Mouse (Mus musculus) mesoderm, embryonic 11.5 days (tissue): Measurements from ENCODE around the gene Prune1.

Experiments used
- DNase-seq: peaks from one replicate; pipeline ENCODE4 v3.0.0-alpha.2; 2012; ENCODE audit warnings: low read depth, low spot score

Prune1 gene

DNA sequence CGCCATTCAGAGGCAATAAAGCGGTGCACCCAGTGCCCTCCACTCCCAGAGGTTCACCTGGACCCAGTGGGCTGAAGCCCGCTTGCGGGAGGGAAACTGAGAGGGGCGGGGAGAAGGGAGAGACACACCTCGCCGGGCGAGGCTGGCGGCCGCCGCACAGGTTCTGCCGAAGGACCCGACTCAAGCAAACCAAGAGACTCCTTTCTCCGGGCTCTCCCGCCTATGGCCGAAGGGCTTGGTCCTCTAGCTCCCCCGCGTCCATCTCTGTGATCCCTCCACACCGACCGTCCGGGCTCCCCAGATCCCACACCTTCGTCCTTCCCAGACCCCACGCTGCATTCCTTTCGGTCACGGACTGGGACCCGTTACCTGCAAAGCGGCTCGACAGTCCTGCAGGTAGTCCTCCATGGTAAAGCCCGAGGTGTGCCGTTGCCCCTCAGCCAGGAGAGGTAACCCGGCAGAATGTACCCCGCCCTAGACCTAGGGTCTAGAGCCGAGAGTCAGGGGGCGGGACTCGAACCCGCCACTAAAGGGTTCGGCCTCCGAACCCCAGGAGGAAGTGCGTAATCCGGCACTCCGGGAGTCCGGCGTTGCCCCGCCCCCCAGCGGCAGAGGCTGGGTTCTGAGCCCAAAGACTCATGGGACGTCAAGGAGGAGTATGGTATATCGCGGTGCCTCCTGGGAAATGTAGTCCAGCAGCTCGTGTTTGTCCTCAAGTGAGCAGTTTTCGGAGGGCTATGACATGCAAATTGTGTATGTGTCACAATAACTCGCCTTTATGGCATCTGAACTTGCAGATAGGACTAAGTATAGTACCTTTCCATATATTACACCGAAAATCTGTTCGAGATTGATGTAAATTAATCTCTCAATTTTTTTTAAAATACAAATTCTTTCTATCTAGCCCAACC is at the start of gene Prune1, which contains the start of gene Mindy1:
Gene Prune1, minus strand, starts transcription at position 861 of the 911 bp plus-strand sequence.
Gene Mindy1, plus strand, starts transcription at position 130 of the 911 bp plus-strand sequence.
- DNase-seq = peak; percentile 99

DNA sequence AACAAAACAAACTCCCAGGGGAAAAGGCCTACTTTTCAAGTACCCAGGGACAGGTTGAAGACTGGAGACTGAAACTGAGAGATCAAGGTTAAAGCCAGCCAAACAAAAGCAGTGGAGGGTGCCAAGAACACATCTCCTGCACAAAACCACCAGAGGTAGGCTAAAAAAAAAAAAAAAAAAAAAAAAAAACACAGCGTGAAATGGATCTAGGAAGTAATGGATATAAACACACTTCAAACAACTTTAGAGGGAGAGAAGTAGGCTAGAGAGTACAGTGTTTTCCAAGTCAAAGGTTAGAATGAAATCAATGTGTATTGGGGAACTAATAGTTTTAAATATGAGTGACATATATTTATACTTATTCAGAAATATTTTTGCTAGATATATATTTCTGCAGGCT is 49.7 kb upstream of the Prune1 start:
- no peak for DNase-seq

DNA sequence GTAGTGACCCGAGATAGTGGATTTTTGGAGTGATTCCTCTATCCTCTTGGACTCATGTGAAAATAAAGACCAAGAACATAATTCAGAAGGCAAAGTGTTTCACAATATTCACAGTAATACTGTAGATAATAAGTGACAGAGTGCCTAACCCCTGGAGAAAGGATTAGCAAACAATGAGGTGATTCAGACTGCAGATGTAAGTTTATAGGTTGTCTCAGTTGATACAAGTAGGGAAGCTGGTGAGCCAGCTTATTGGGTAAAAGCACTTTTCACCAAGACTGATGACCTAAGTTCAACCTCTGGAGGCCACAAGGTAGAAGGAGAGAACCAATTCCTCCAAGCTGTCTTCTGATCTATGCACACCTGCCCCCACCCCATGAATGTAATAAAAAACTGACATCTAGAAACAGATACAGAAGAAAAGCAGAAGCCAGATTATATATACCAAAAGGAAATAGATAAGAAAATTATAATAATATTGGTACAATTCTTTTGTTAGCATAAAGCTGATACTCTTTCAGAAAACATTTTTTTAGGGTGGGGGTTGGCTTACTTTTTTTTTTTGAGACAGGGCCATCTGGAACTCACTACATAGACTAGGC is 47.0 kb upstream of the Prune1 start:
- DNase-seq = no peak

DNA sequence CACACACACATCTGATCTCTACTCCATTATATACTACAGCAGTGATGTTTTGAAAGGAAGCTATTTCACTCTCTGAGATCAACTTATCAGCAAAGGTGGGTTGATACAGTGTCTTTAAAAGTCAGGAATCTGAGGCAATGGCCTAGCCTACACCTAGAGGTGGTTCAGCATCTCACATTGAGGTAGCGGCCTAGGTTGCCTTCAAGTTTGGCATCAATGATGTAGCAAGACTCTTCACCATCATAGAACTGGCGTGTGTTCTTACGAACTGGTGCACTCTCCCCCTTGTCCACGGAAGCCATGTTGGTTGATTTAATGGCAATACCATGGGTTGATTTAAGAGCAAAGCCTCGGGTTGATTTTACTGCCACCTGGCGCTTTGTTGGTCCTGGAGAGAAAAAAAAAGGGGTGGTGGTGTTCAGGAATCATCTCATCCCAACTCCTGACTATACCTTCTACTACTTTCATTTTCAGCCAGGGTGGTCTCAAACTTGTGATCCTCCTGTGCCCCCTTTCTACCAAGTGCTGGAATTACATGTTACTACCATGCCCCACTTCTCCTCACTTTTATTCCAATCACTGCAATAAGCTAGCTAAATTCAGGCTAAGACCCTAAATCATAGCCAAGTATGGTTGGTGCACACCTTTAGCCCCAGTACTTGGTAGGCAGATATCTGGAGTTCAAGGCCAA is 42.7 kb upstream of the Prune1 start:
- no peak for DNase-seq

DNA sequence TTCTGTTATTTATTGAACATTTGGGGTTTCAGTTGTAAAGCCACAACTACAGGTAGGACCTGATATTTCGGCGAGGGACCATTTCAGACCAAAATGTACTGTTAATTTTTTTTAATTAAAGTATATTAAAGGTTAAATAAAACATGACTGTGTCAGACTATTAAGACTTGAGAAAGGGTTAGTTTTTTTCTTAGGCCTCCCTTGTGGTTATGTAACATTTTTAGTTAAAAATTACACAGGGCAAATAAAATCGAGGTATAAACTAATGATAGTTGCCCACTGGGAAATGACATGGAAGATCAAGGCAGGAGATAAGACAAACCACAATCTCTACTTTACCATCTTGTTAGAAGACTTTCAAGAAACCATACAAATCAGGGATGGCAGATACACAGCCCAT is 41.6 kb upstream of the Prune1 start:
- no peak for DNase-seq

DNA sequence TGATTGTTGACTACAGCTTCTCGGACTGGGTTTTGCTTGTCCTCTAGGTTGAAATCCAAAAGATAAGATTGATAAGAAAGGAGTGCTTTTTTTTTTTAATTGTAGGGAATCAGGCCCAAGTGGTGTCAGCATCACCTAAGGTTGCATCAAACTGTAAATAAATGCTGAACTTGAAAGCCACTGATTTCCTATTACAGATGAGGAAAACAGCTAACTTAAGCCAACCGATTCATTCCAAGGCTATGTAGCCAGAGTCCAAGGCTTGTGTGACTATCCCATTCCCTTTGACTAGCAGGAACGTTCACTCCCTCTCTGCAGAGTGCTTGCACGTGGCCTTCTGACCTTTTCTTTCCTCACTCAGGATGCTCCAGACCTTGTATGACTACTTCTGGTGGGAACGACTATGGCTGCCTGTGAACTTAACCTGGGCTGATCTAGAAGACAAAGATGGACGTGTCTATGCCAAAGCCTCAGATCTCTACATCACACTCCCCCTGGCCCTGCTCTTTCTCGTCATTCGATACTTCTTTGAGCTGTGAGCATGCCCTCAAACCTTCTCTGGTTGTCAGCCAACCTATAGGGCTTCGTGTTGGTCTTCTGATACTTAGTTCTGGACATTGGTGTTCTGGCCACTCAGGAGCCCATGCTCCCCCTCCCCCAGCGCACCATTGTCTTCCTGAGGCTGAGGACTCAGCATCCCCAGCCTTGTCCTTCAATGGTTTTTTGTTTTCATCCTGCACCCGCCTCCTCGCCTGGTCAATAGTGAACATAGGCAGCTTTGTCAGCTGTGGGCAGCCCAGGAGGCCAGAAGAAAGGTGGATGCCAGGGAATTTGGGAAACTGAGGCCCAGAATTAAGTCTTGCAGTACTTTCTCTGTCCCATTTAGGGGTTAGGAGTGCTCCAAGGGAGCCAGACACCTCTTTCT is 38.1 kb upstream of the Prune1 start:
- DNase-seq = no peak

DNA sequence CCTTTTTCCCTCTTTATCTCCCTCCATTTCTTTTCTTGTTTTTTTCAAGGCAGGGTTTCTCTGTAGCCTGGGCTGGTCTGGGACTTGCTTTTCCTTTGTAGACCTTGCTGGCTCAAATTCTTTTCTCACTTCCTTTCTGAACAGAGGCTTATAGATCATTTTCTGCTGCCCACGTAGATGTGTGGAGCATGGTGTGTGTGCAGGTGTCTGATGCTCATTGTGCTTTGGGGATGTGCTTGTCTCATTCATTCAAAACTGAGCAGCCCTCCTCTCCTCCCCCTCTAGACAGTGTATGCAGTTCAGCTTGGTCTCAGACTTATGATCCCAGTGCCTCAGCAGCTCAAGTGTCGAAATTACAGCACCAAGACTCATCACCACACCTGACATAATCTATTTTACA is 37.2 kb upstream of the Prune1 start:
- DNase-seq = no peak

DNA sequence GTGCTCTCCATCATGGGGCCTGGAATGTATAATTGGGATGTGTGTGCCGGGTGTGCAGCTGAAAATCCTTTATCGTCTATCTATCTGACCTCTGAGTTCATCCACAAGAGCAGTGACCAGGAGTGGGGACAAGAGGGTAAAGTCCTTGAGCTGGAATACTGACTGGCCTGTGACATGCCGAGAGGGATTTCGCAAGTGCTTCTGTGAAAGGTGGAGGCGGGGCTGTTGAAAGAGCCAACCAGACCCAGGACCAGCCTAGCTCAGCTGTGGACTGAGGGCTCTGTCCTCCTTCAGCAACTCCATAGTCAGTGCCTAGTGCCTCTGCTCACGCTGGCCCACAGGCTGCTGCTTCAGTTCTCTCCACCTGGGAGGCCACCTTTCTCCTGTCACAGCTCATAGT is 36.7 kb upstream of the Prune1 start:
- DNase-seq = no peak

DNA sequence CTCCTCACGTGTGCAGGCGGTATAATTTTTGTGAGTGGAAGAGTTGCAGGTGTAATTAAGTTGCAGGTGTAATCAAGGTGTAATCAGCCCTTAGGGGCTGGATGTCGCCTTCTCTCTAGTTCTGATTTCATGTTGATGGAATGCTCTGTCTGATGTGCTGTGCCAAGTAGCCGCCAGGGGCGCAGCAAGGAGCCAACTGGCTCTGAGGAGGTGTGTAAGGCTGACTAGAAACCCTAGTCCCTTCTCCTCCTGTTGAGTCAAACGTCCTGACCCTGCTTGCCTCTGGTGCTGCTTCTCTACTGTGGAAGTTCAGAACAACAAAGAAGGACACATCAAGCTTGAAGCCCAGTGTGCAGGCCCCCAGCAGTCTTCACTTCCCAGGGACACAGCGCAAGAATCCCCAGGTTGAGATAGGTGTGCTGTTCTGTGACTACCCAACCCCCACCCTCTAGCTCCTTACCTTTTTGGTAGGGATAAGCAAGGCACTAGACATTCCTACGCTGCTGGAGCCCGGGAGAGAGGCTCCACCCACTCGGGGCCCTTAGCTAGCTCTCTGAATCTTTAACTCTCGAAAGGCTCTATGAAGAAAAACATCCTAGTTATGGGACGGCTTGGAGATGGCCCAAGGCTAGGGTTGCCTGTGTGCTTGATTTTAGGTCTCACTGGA is 35.7 kb upstream of the Prune1 start:
- peak; percentile 67 for DNase-seq

DNA sequence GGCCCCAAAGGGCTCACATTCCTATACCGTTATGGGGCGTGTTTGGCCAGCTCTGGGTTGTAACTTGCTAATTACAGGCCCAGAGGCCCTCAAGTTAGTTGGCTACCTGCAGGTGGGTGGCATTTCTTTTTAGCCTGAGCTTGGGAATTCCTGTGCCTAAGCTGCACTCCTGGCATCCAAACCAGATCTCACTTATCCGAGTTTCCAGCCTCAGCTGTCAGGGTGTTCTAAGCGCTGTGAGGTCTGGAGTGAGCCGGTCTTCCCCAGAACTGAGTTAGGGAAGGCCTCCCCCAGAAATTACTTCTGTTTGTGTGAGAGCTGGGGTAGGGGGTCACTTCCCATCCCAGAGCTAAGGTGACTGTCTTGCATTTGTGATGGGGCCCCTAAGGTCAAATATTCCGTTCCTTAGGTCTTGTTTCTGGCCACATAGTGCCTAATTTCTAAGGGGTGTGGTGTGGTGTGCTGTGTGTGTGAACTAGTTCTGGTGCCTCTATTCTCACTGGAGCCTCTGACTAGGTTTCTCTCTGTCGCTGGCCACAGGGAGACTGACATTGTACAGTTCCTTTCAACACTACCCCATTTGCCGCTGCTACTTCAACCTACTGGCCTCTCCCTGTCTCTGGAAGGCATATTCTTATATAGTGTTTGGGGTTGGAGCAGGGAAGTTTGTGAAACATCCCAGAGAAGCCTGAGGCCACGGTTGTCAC is 34.1 kb upstream of the Prune1 start:
- no peak for DNase-seq

DNA sequence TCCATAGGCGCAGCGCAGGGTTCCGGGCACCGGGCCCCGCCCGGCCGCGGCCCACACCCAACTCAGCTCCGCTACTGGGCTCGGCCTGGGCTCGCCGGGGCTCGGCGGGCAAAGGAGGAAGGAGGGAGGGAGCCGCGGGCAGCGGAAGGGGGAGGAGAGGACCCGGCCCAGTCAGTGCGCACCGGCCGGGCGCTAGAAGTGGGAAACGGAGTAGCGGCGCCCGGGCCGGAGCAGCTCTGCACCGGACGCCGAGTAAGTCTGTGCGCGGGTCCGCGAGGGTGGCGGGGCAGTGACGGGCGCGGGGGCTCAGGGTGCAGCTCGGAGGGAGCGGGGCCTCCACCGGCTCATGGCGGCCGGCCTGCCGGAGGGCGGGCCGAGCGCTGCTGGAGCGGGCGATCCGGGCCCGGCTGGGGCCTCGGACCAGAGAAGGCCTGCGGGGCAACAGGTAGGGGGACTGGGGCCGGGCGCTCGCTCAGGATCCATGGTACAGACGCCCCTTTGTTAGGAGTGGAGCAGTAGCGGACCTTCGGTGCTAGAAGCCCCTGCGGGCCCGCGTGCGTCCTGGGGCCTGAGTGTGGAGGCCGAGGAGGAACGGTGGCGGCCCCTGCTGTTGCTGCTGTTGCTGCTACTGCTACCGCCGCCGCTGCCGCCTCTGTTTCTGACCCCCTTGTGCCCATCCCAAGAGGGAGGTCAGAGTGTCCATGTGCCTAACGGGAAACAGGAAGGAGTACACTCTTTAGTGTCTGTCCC is 33.4 kb upstream of the Prune1 start:
- peak; percentile 87 for DNase-seq

DNA sequence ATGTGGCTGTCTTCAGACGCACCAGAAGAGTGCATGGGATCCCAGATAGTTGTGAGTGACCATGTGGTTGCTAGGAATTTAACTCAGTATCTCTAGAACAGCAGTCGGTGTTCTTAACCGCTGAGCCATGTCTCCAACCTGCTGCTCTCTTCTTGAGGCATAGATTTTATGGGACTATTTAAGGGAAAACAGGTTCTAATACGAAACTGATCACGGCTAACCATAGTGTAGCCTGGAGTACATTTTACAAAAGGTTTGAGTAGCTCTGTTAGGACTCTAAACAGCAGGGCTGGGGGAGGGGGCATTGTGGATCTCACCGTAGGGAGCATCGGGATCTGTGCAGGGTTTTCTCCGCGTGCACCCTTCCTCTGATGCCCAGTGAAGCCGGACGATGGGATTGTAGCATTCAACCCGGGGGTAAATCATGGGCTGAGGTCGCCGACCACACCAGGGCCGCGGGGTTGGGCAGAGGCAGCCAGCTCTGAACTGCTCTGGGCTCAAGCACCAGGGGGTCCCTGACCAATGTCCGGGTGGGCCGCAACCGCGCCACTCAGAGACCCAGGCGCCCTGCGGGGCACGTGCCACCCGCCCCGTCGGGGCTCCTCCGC is 32.7 kb upstream of the Prune1 start, which contains the start of gene Cers2:
Gene Cers2, plus strand, starts transcription at position 306 of the 608 bp plus-strand sequence.
- DNase-seq = peak; percentile 11

DNA sequence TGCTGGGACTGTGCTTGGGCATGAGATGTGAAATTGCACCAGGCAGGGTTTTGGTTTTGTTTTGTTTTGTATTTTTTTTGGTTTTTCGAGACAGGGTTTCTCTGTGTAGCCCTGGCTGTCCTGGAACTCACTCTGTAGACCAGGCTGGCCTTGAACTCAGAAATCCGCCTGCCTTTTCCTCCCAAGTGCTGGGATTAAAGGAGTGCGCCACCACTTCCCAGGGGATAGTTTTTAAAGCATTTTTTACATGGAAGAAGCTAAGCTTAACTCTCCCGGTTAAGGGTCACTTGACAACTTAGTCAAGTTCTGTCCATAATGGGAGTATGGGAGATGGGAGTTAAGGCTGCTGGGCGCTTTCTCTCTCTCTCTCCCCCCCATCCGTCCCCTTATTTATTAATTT is 32.2 kb upstream of the Prune1 start:
- no peak for DNase-seq

DNA sequence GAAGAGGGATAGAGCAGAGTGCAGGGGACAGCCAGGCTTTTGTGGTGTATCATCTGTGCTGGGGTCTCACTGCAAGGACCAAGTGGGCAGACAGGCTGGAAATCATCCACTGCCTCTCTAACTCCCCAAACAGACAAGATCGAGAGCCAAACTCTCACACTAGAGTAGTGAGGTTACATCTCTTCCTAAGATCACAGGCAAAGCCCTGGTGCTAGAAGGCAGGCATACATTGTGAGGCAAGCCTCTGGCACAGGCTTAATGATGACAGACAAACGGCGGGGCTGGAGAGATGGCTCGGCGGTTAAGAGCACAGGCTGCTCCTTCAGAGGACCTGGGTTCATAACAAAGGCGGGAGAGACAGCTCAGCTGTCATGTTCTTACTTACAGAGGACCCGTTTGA is 31.6 kb upstream of the Prune1 start:
- DNase-seq = no peak

DNA sequence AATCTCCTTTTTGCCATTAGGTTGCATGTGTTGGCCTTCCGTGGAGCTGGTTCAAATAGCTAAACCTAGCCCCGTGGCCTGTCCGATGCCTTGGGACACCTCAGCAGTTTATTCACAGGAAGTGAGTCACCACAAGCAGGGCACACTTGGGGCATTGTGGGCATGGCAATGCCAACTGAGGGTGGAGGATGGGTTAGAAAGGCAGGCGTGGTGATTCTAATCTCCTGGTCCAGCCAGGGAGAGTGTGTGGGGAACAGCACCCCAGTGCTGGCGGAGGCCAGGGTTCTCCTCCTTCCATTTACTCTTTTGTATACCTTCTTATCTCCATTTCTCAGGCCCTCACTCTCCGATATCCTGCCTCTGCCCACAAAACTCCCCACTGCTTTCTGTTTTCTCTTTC is 30.7 kb upstream of the Prune1 start:
- DNase-seq = no peak

DNA sequence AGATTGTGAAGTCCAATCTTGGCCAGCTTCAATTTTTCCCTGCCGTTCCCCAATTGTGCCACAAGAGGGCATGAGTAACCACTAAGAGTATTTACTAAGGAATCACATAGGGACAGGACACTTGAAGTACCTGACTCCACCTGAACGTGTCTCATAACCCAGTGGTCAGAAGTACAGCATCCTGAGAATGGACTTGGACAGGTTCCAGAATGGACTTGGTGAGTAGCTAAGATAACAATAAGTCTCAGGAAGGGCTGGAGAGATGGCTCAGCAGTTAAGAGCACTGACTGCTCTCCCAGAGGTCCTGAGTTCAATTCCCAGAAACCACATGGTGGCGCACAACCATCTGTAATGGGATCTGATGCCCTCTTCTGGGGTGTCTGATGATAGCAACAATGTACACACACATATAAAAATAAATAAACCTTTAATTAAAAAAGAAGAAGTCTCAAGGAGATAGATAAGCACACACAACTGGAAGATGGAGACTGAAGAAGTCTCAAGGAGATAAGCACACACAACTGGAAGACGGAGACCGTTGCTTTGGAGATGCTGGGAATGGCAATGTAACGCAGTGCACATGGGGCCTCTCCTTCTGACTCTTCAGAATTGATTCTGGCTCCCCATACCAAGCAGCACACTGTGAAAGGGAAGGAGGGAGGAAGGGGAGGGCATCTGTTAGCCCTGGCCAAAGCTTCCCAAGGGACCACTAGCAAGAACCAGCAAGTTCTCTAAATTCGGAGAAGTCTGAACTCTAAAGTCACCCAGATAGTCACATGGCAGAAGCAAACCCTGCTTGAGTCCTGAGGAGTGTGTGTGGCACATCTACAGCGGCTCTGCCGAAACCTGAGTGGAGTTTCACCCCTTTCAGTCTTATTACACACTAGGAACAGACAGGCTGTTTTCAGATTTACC is 29.3 kb upstream of the Prune1 start:
- peak; percentile 68 for DNase-seq

DNA sequence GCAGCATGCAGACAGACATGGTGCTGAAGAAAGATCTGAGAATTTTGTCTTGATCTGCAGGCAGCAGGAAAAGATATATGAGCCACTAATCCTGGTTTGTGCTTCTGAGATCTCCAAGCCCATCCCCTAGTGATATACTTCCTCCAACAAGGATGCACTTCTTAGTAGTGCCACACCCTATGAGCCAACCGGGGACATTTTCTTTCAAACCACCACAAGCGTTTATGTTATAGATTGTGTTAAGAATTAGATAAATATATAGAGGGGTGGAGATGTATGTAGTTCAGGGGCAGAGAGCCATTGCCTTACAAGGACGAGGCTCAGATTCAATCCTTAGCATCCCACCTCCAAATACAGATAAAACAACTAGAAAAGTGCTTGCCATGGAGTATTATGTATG is 28.6 kb upstream of the Prune1 start:
- DNase-seq = no peak

DNA sequence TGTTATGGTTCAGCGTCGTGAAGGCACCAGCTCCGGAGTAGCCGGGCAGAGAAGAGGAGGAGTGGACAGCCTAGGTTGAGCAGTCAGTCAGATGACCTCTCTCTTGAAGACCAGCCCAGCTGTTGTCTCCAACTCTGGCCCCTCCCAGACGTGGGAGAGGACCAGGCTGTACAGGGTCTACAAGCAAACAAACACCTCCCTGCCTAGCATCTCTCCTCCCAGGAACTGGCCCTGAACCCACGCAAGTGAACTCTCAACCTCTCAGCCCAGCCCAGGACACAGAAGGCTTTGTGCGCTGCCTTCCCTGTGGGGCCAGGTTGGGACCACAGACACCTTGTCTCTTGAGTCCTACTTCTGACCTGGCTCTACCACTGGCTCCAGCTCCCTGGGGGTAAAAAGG is 25.2 kb upstream of the Prune1 start, which contains the start of gene Anxa9:
Gene Anxa9, minus strand, starts transcription at position 77 of the 400 bp plus-strand sequence.
- no peak for DNase-seq
